Mouse (Mus musculus) erythroblast, embryonic 14.5 days (primary cell): Measurements from ENCODE around the gene Slc29a3. TPM values are rescaled to one million over a fixed set of nuclear protein-coding genes. Genes with fewer than 3 reads are reported as not detected.

Source experiments
- H3K27me3 ChIP-seq: 2 replicates; pipeline ENCODE4 v1.6.1; 2012; ENCODE audit warnings: inconsistent platforms; ENCODE audit not compliant: control insufficient read depth
- H3K36me3 ChIP-seq: 2 replicates; pipeline ENCODE4 v1.6.1; 2012; ENCODE audit warnings: mild to moderate bottlenecking, inconsistent platforms; ENCODE audit not compliant: control insufficient read depth
- H3K4me1 ChIP-seq: 2 replicates; pipeline ENCODE4 v1.6.1; 2012; ENCODE audit warnings: inconsistent platforms; ENCODE audit not compliant: control insufficient read depth
- H3K4me3 ChIP-seq: replicated peaks from 2 replicates; pipeline ENCODE3; 2012; ENCODE audit warnings: moderate library complexity, mild to moderate bottlenecking, inconsistent platforms
- H3K9me3 ChIP-seq: 2 replicates; pipeline ENCODE4 v1.6.1; 2012; ENCODE audit warnings: low read length, inconsistent platforms, mixed read lengths; ENCODE audit not compliant: control insufficient read depth
- GATA1 ChIP-seq: IDR thresholded peaks from 2 replicates; pipeline ENCODE4 v1.6.1; 2012; ENCODE audit warnings: low read length, inconsistent platforms, mixed read lengths
- TAL1 ChIP-seq: IDR thresholded peaks from 3 replicates; pipeline ENCODE4 v1.6.1; 2012; ENCODE audit warnings: low read length, inconsistent platforms, mixed read lengths
- polyA plus RNA-seq: library from polyadenylated mRNA; stranded (reverse); fragments of >175 nt; gene quantifications from 2 replicates; pipeline ENCODE4 v1.2.3, GENCODE M21; 2012

Slc29a3 gene
- polyA plus RNA-seq, 1 experiment, result 0.01 TPM

DNA sequence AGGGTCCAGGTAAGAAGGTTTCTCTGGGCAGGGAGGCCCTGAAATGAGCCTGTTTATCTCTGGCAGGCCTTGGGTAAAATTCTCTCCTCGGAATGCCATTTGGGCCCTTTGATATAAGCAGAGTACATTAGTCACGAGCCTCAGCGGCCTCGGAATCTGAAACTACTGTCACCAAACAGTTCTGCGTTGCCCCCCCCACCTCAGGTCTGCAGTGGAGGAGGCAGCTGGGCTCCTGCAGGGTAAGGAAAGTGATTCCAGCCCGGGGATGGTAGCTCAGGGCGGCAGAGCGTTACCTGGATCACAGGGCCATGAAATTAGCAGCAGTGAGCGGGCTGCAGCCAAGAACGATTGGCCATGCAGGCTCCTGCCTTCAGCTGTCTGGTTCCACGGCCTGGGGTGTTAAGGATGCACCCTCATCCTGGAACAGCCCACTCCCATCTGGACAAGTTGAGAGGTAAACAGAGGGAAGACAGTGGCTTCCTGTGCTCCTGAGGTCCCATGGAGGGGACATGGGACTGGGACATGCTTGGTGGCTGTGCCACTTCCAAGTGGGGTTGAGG is 15.3 kb downstream of the Slc29a3 start:
- Histone ChIP-seq H3K27me3 (no peaks in the 10 kb centered on the region), H3K9me3 (peaks cover under 1% of the 10 kb centered on the region; the same call in 1 of the 2 replicates), H3K4me1 (no peaks in the 10 kb centered on the region), H3K4me3 (no peak overlapping the region), H3K36me3 (peaks cover under 1% of the 10 kb centered on the region; the same call in 1 of the 2 replicates)
- TF ChIP-seq TAL1, result no peak
- TF ChIP-seq GATA1, result no peak

DNA sequence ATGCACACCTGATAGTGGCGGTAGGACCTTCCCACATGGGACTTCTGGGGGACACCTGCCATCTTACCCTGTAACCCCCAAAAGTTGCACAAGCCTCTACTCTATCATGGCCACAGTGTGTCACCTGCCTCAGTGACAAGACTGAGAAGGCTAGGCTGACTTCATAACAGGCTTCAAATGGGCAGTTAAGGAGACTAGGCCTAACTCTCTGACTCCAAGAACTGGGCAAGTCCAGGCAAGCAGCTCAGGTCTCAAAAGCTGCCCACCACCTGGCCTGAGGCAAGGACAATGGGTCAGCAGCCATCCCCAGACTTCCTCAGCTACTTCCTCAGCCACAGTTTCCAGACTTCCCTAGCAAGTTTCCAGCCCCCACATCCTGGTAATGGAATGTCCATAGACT is 16.9 kb downstream of the Slc29a3 start:
- H3K36me3 ChIP-seq, result no peaks in the 10 kb centered on the region; the same call in 1 of the 2 replicates
- H3K4me3 ChIP-seq, result no peak overlapping the region
- H3K27me3 ChIP-seq, result no peaks in the 10 kb centered on the region
- H3K4me1 ChIP-seq, result no peaks in the 10 kb centered on the region
- no peaks in the 10 kb centered on the region for H3K9me3 ChIP-seq
- TF ChIP-seq GATA1, result no peak

- Histone ChIP-seq H3K36me3 (no peaks in the 10 kb centered on the region; the same call in 1 of the 2 replicates), H3K4me3 (no peak overlapping the region), H3K4me1 (peaks cover 2% of the 10 kb centered on the region; the same call in 1 of the 2 replicates), H3K9me3 (no peaks in the 10 kb centered on the region), H3K27me3 (no peaks in the 10 kb centered on the region)
- TF ChIP-seq GATA1 (no peak), TAL1 (no peak)
These were observed 19.1 kb downstream of the Slc29a3 start for GRCm38 (mm10) chr10:60733471-60733870.

DNA sequence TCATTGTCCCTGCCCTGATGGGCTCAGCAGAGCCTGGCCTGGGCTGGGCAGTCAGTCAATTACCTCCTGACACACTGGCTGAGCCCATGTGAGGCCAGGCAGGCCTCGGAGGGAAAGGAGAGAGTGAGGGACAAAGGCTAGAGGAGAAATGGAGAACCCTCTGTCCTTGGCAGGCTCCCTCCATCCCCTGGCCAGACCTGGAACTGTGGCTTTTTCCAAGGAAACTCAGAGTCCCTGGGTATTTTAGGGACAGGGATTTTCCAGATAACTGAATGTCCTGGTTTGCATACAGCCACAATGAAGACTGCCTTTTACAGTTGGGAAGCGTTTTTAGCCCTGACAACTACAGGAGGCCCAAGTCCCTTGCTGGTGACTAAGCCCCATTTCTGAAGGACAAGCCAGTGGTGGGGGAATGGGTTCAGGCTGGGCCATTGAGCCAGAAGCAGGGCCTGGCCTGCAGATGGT is 20.2 kb downstream of the Slc29a3 start:
- peaks cover 2% of the 10 kb centered on the region; the same call in 1 of the 2 replicates for H3K4me1 ChIP-seq
- H3K36me3 ChIP-seq, result no peaks in the 10 kb centered on the region; the same call in 1 of the 2 replicates
- no peak overlapping the region for H3K4me3 ChIP-seq
- no peaks in the 10 kb centered on the region for H3K9me3 ChIP-seq
- no peaks in the 10 kb centered on the region for H3K27me3 ChIP-seq
- TF ChIP-seq GATA1, result no peak
- no peak for TF ChIP-seq TAL1

GRCm38 (mm10) chr10:60731742-60732141 is 20.9 kb downstream of the Slc29a3 start:
- peaks cover 2% of the 10 kb centered on the region; the same call in 1 of the 2 replicates for H3K4me1 ChIP-seq
- no peaks in the 10 kb centered on the region; the same call in 1 of the 2 replicates for H3K36me3 ChIP-seq
- H3K4me3 ChIP-seq, result no peak overlapping the region
- TF ChIP-seq GATA1 (no peak), TAL1 (no peak)
- H3K27me3 ChIP-seq, result no peaks in the 10 kb centered on the region
- H3K9me3 ChIP-seq, result no peaks in the 10 kb centered on the region

GRCm38 (mm10) chr10:60727301-60727700 is 25.3 kb downstream of the Slc29a3 start:
- Histone ChIP-seq H3K9me3 (no peaks in the 10 kb centered on the region), H3K27me3 (no peaks in the 10 kb centered on the region), H3K4me3 (no peak overlapping the region), H3K36me3 (no peaks in the 10 kb centered on the region; the same call in 1 of the 2 replicates), H3K4me1 (peaks cover 2% of the 10 kb centered on the region; the same call in 1 of the 2 replicates)
- no peak for TF ChIP-seq GATA1
- no peak for TF ChIP-seq TAL1

- no peak for TF ChIP-seq GATA1
- no peak for TF ChIP-seq TAL1
- no peaks in the 10 kb centered on the region for H3K27me3 ChIP-seq
These were observed 25.7 kb downstream of the Slc29a3 start for GRCm38 (mm10) chr10:60726896-60727295.

GRCm38 (mm10) chr10:60724496-60724895 is 28.1 kb downstream of the Slc29a3 start:
- no peaks in the 10 kb centered on the region for H3K9me3 ChIP-seq
- TF ChIP-seq TAL1 (no peak), GATA1 (no peak)
- no peaks in the 10 kb centered on the region; the same call in 1 of the 2 replicates for H3K36me3 ChIP-seq
- no peak overlapping the region for H3K4me3 ChIP-seq
- H3K27me3 ChIP-seq, result no peaks in the 10 kb centered on the region
- no peaks in the 10 kb centered on the region for H3K4me1 ChIP-seq

More at GRCm38 (mm10) chr10:60726896-60727295, 25.7 kb downstream of the Slc29a3 start:
- Histone ChIP-seq H3K4me1 (peaks cover 2% of the 10 kb centered on the region; the same call in 1 of the 2 replicates), H3K4me3 (no peak overlapping the region), H3K36me3 (no peaks in the 10 kb centered on the region; the same call in 1 of the 2 replicates), H3K9me3 (no peaks in the 10 kb centered on the region)

DNA sequence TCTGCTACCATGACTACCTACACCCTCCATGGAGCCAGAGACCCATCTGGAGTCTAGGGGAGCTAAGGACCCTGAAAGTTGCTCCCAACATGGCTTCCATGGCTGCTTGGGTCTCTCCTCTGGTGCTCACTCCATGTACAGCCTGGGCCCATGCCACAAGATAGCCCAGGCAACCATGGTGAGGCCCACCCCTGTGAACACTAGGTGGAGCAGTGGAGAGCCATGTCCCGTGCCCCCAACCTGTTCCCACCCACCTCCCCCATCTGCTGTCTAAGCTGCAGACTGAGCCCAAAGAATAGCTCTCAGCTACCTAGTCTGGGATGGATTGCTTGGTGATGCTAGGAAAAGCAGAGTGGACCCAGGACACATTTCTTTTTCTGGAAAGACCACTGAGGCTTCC is 29.2 kb downstream of the Slc29a3 start:
- H3K4me1 ChIP-seq, result no peaks in the 10 kb centered on the region
- no peak overlapping the region for H3K4me3 ChIP-seq
- peaks cover 5% of the 10 kb centered on the region for H3K9me3 ChIP-seq
- H3K36me3 ChIP-seq, result no peaks in the 10 kb centered on the region; the same call in 1 of the 2 replicates
- TF ChIP-seq TAL1 (no peak), GATA1 (no peak)
- no peaks in the 10 kb centered on the region for H3K27me3 ChIP-seq
